Mouse (Mus musculus) activated CD4-positive, CD25-positive, alpha-beta regulatory T cell, adult 9 weeks (primary cell): ENCODE results near the gene Fyb2. TPM values are rescaled to one million over a fixed set of nuclear protein-coding genes. Genes with fewer than 3 reads are reported as not detected.

Experiments used
- polyA plus RNA-seq: library from polyadenylated mRNA; unstranded; fragments of 100-300 nt; shearing (Covaris generic); gene quantifications from one replicate; pipeline ENCODE4 v1.2.1, GENCODE M21; 2017

The Fyb2 gene
- polyA plus RNA-seq, result not detected

DNA sequence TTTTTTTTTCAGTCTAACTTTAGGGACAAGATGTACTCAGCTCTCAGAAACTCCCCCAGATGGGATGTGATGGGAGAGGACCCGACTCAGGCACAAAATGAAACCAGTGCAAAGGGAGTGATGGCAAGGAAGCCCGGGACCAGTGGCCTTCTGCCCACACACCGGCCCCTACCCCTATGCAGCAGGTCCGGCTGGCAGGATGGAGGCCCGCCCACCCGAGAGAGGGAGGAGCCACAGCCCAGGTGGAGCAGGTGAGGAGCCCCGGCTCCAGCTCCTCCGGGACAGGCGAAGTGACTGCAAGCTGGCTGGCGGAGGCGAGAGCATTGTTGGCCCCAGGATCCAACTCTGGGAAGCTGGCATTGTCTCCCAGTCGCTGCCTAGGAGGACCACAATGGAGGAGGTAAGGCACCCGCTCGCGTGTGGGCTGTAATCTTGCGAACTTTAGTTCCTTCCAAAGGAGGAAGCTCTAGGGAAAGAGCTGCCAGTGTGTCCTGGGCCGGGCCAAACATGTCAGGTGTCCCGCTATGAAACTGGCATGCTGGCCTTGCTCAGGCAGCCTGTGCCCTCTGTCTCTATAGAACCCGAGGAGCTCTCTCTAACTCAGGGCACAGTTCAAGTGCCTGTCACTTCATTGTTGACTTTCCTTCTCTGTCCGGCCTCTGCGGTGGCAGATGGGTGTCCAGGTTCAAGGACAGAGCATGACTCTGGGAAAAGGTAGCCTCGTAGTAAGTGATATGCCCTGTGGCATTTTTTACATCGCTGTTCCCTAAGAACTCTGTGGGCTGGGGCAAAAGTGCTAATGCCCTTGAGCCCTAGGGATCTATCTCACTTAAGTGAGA lies at the start of gene Fyb2:
TSS of gene Fyb2 (plus strand) at position 166 of the 839 bp plus-strand sequence.

DNA sequence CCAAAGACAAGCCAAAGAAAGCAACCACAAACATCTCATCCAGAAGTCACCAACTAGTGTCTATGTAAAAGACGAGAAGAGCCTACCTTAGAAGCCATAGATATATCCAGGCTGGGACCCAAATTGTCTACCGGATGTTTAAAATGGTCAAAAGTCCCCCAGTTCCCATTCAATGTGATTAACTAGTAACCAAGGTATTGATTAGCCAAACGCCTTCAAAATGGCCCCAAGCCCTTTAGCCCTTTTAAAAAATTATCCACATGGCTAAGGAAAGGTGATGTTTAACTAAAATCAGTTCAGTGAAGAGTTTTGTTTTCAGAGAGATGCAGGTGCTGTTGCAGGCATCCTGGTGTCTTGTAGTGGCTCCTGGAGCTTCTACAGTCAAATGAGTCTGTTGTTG lies 36.9 kb upstream of the Fyb2 start, which contains the start of gene C8a:
TSS of gene C8a (minus strand) at position 76 of the 400 bp plus-strand sequence.

Other genes with a start within 250 kb of the Fyb2 start
- gene C8b, start 147.1 kb upstream of the Fyb2 start, polyA plus RNA-seq, result not detected
- gene Gm17662, start 56.1 kb upstream of the Fyb2 start, polyA plus RNA-seq, result not detected
- gene C8a, start 37.1 kb upstream of the Fyb2 start, polyA plus RNA-seq, result not detected
- gene Prkaa2, start 196.4 kb downstream of the Fyb2 start, polyA plus RNA-seq, result not detected
- 0.17 TPM for gene Plpp3, start 243.9 kb downstream of the Fyb2 start, polyA plus RNA-seq